Comparison of ENCODE assay signal across 8 mouse cellular contexts in the genomic region with DNA sequence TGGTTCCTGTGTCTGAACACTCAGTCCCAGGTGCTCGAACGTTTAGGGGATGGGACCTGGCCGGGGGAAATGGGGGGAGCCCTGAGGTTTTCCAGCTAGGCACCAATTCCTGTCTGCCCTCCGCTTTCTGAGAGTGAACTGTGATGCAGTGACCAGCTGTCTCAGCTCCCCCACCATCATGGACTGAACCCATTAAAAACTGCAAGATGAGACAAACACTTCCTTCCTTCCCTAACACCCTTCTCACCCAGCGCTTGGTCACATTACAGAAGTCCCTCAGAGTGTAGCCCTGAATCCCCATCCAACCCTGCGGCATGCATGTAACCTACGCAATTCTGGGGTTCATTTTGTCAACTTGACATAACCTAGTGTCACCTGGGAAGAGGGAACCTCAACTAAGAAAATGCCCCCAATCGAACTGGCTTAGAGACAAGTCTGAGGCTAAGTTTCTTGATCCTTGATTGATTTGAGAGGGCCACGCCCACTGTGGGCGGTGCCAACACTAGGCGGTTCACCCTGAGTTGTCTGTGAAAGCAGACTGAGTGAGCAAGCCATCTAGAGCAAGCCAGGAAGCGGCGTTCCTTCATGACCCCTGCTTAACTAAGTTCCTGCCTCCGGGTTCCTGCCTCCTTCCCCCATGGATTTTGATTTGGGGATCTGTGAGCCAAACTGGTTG. TPM values are rescaled to one million over a fixed set of nuclear protein-coding genes. Genes with fewer than 3 reads are reported as not detected.
DNase-seq lines count a peak whose midpoint lies in the region; ATAC-seq and TF ChIP-seq lines count a peak whose summit lies in the region.

No protein-coding gene starts in this region.

- ATAC-seq in intestine, embryonic 14.5 days (replicated peaks; ENCODE audit: low FRiP score, low TSS enrichment, low read depth), result no peak
- no peak for ATAC-seq in intestine, postnatal 0 days
- peak; percentile 35; the same call in 1 of the 2 replicates for ATAC-seq in megakaryocyte-erythroid progenitor cell, adult 5-6 weeks (replicated peaks; ENCODE audit: low FRiP score, low TSS enrichment, poor library complexity, severe bottlenecking)

- H3K36me3 ChIP-seq in intestine, embryonic 14.5 days (ENCODE audit: control insufficient read depth, insufficient read depth, low read length), result no peaks in the 10 kb centered on the region
- no peaks in the 10 kb centered on the region for H3K36me3 ChIP-seq in intestine, postnatal 0 days (ENCODE audit: control insufficient read depth, insufficient read depth)

- H3K9me3 ChIP-seq in intestine, embryonic 14.5 days (ENCODE audit: control insufficient read depth, low read length), result no peaks in the 10 kb centered on the region
- no peaks in the 10 kb centered on the region for H3K9me3 ChIP-seq in intestine, postnatal 0 days (ENCODE audit: control insufficient read depth)

- no peak overlapping the region for H3K4me3 ChIP-seq in intestine, embryonic 14.5 days (ENCODE audit: low read depth, low read length)
- no peak overlapping the region for H3K4me3 ChIP-seq in intestine, postnatal 0 days (ENCODE audit: low read depth, low read length)

- no peak for DNase-seq in intestine, embryonic 14.5 days (ENCODE audit: low spot score)
- DNase-seq in embryo, embryonic 11 days, result peak; percentile 53
- peak; percentile 55 for DNase-seq in induced T-regulatory cell, adult 2 months (ENCODE audit: low read depth)
- peak; percentile 36 for DNase-seq in thymus, postnatal 25 days
- DNase-seq in cerebellum, adult 18-20 months, result no peak
- no peak for DNase-seq in ovary, postnatal 36 days (ENCODE audit: low spot score)

- H3K27me3 ChIP-seq in intestine, embryonic 14.5 days (replicated peaks; ENCODE audit: control insufficient read depth, insufficient read depth, low read length), result no peaks in the 10 kb centered on the region
- H3K27me3 ChIP-seq in intestine, postnatal 0 days (replicated peaks; ENCODE audit: control insufficient read depth, insufficient read depth, low read length), result no peaks in the 10 kb centered on the region

- no peak overlapping the region for H3K9ac ChIP-seq in intestine, embryonic 14.5 days (ENCODE audit: low read length)
- H3K9ac ChIP-seq in intestine, postnatal 0 days (ENCODE audit: low read depth, low read length), result no peak overlapping the region

- no peak for TF ChIP-seq CTCF in intestine, postnatal 0 days (IDR thresholded peaks at IDR 0.05; ENCODE audit: low read depth)

- peaks cover 66% of the 10 kb centered on the region for H3K4me1 ChIP-seq in intestine, embryonic 14.5 days (replicated peaks; ENCODE audit: control insufficient read depth, insufficient read depth, low read length)
- H3K4me1 ChIP-seq in intestine, postnatal 0 days (replicated peaks; ENCODE audit: control insufficient read depth, insufficient read depth, low read length), result peaks cover 21% of the 10 kb centered on the region; the same call in 1 of the 2 replicates

- 47% methylated on average over 14 of the region's 14 CpGs for WGBS in intestine, embryonic 14.5 days
- 35% methylated on average over 14 of the region's 14 CpGs for WGBS in intestine, postnatal 0 days

- H3K4me2 ChIP-seq in intestine, embryonic 14.5 days (ENCODE audit: low read length), result no peak overlapping the region
- no peak overlapping the region for H3K4me2 ChIP-seq in intestine, postnatal 0 days (replicated peaks; ENCODE audit: low read depth)

- H3K27ac ChIP-seq in intestine, embryonic 14.5 days (ENCODE audit: low read depth), result 0 out of 2 replicates have a peak overlapping the region, but pooled peaks have one; percentile 38
- H3K27ac ChIP-seq in intestine, postnatal 0 days (ENCODE audit: low read depth, low read length), result no peak overlapping the region

RNA-seq across cellular contexts. Expression of gene Ncor2, which starts 41.9 kb away (rescaled TPM):
- polyA plus RNA-seq in intestine, embryonic 14.5 days (2014; fragmentation: Nextera tagmentation; extraction: Ambion mirVana), result 26.1 and 27.5 TPM in 2 replicates
- polyA plus RNA-seq in intestine, postnatal 0 days (2015; fragmentation: Nextera tagmentation; extraction: Ambion mirVana), result 7.1 and 7.6 TPM in 2 replicates
- total RNA-seq in megakaryocyte-erythroid progenitor cell, adult 5-6 weeks (2014; fragmentation: Nextera tagmentation), result 48.7 and 54.4 TPM in 2 replicates
- 4.8 and 6.7 TPM in 2 replicates for total RNA-seq in megakaryocyte-erythroid progenitor cell, adult 5-6 weeks (2017)

Comparison
In these comparisons a context has a peak if more than half of its experiments do, and no peak if none do; other contexts are left out.
1. DNase-seq: peak in embryo, embryonic 11 days (single experiment), induced T-regulatory cell, adult 2 months (single experiment) and thymus, postnatal 25 days (single experiment); none in intestine, embryonic 14.5 days (single experiment), cerebellum, adult 18-20 months (0 of 2) and ovary, postnatal 36 days (single experiment).